Mouse (Mus musculus) left cerebral cortex, postnatal 25 days (tissue): ENCODE data around the gene Vsig2. TPM values are rescaled to one million over a fixed set of nuclear protein-coding genes. Genes with fewer than 3 reads are reported as not detected.

Source experiments
- total RNA-seq, 2 experiments: library from RNA; stranded (reverse); gene quantifications; 2 replicates each; pipeline ENCODE4 v1.2.3; 2021

Gene Vsig2
- total RNA-seq, 2 experiments from 2014 or later = 3.5 to 4.4 TPM

Other genes with a start within 250 kb of the Vsig2 start
- 1 to 10 TPM; 1.5 to 2.2 TPM for gene Ccdc15, start 190.8 kb upstream of the Vsig2 start, total RNA-seq
- 10 to 100 TPM; 56.9 to 63.7 TPM for gene Hepacam, start 171.9 kb upstream of the Vsig2 start, total RNA-seq
- 1 to 10 TPM; 6.7 to 7.3 TPM for gene Robo4, start 137.4 kb upstream of the Vsig2 start, total RNA-seq
- 10 to 100 TPM; 33.4 to 33.6 TPM for gene Robo3, start 106.0 kb upstream of the Vsig2 start, total RNA-seq
- 10 to 100 TPM; 20.9 to 23.0 TPM for gene Msantd2, start 49.9 kb upstream of the Vsig2 start, total RNA-seq
- 10 to 100 TPM; 20.2 to 21.6 TPM for gene Esam, start 11.2 kb upstream of the Vsig2 start, total RNA-seq
- gene Nrgn, start 13.6 kb downstream of the Vsig2 start, total RNA-seq = 1,000 to 10,000 TPM; 2,274 to 2,374 TPM
- 10 to 100 TPM; 20.3 to 24.2 TPM for gene Siae, start 16.4 kb downstream of the Vsig2 start, total RNA-seq
- gene Spa17, start 74.5 kb downstream of the Vsig2 start, total RNA-seq = 1 to 10 TPM; 1.1 to 1.7 TPM
- 10 to 100 TPM; 53.0 to 54.5 TPM for gene Tbrg1, start 118.1 kb downstream of the Vsig2 start, total RNA-seq
- not detected for gene Panx3, start 130.0 kb downstream of the Vsig2 start, total RNA-seq
- gene Olfr160, start 177.0 kb downstream of the Vsig2 start, total RNA-seq = not detected
- gene Olfr874, start 205.9 kb downstream of the Vsig2 start, total RNA-seq = not detected
- not detected for gene Olfr875, start 232.6 kb downstream of the Vsig2 start, total RNA-seq